Mouse (Mus musculus) monocyte, adult 2 months (primary cell): ENCODE results near the gene Gins1.
"Not testable (repeated sequence)": the region's sequence is repeated elsewhere in the genome, so short reads cannot be mapped to it uniquely, and the experiment has no call there.

Experiments used
- DNase-seq, 2 experiments: peaks; one replicate each; pipeline ENCODE4 v3.0.0; 2022; ENCODE audit warnings: low spot score in 2 of 2, low read depth in 1 of 2

The Gins1 gene

DNA sequence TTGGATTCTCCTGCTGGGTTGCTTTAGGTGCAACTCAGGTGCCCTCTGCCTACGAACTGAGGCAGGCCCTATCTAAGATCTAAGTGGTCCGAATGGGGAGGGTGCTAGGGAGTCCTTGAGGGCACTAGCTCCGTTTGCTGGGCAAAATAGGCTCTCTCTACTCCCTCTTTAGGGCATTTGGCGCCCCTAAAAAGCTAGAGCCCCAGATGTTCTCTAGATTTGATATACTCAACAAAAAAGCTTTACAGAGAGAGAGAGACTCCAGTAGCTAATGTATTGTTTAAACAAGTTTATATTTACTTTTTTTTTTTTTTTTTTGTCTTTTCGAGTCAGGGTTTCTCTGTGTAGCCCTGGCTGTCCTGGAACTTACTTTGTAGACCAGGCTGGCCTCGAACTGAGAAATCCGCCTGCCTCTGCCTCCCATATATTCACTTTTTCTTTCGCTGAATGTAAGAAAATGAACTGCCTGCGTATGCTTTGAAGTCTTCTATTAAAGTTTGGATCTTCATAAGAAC, at the start of gene Gins1:
Gins1 (plus strand) TSS at position 465 of the 515 bp plus-strand sequence.
- no peak for DNase-seq

DNA sequence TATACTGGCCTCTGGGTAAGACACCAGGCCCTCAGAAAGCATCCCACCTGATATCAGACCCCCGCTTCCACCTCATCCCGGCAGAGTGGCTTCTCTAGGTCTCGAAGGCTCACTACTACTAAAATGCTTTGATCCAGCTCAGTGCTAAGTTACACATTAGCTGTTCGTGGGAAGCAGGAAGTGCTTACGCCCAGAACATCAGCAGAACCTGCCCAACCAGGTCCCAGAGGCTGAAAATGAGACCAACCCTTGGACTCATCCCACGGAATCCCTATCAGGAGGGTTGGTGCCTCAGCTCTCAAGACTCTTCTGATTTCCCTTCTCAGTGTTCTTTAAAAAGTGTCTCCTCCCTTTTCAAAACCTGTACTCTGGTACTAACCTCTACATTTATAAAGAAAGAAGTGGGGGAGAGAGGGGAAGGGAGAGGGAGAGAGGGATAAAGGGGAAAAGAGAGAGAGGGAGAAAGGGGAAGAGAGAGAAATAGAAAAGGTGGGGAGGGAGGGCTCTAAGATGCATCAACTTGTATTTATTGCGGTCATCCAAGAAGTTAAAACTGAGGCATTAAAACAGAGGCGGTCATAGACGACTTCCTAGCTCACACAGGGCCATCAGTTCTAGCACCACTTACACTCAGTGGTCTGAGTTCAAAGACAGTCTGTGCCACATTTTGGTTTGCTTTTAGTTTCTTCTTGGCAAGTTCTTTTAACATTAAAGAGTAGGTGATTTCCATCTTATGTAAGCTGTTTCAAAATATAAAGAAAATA, 46.3 kb upstream of the Gins1 start:
- no peak for DNase-seq

DNA sequence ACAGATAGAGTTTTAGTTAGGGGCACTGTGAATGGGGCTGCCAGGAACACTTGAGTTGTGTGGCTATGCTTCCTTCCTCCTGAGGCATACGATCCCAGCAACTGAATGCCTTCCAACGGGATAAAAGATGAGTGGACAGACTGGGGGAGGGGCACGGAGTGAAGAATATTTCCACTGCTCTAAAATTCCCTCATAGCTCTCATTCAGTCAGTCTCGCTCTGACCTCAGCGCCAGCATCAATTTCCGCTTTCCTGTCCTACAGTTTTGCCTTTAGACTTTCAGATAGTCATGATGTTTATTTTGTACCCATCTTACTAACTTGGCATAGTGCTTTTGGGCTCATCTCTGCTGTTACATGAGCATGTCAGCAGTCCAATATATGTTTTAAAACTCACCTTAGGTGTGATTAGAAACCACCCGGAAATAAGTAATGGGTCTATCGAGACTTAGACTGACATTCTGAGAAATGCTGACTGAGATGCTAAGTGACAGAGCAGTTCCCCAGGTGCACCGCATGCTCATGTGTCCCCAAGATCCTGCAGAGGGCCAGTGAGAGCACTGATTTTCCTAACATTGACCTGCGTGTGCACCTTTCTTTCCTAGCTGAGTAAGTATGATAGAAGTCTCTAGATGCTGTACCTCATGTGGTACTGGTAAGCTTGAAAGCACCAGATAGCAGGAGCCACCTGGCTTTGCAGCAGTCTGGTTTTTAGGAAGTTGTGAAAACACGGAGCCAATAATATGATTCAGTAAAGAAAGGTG, 45.3 kb upstream of the Gins1 start:
- DNase-seq: no peak

DNA sequence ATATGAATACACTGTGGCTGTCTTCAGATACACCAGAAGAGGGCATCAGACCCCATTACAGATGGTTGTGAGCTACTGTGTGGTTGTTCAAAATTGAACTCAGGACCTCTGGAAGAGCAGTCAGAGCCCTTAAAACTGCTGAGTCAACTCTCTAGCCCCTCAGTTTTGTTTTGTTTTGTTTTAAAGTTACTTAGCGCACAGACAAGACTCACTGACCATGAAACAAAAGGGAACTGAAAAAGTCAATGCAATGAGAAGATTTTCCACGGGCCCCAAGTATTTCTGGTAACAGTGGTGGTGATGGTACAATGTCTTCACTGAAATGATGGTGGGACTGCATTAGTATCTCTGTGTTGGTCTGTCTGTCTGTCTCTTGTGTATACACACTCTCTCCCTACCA, 44.1 kb upstream of the Gins1 start:
- no peak for DNase-seq

DNA sequence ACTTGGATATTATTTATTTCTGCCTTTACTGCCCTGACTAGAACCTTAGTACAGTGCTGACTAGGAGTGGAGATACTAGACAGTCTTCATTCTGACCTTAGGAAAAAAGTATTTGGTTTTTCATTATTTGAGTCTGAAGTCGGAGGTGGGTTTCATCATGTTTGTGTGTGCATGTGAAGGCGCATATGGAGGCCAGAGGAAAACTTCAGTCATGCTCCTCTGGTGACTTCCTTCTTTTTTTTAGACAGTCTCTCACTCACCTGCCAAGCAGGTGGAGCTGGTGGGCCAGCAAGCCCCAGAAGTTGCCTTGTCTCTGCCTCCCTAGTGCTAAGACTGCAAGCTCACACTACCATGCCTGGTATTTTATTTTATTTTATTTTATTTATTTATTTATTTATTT, 38.2 kb upstream of the Gins1 start:
- DNase-seq: no peak

DNA sequence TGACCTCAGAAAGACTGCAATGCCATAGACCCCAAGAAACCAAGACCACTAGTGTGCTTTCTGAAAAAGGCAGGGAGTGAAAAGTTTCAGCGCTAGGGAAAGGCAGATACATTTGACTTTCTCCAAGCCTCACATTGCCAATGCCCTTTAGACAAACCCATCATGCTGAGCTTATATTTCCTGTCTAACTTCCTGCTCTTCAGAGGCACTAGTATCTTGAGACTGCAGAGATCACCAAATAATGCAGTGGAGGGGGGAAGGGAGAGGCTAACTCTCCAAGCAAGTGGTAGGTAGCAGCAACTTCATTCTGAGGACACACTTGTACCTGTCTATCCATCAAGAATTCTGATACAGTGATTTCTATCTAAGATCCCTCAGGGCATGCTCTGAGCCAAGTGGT, 35.8 kb upstream of the Gins1 start:
- DNase-seq: no peak

DNA sequence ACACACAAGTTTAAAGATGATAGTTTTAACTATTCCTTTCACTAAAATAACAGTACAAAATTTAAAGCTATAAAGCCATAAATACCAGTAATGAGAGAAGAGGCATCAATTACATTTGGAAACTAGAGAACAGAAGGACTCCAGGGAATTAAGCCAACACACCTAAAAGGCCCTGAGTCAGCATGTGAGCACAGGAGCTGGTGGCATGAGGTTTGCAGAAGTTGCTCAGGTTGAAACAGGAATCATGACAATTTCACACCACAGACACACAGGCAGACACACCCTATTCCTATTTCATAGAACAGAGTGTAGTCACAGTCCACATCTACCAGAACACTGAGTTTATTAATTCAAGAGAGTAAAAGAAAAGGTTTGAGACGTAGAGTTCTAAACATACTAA, 30.7 kb upstream of the Gins1 start:
- no peak for DNase-seq

DNA sequence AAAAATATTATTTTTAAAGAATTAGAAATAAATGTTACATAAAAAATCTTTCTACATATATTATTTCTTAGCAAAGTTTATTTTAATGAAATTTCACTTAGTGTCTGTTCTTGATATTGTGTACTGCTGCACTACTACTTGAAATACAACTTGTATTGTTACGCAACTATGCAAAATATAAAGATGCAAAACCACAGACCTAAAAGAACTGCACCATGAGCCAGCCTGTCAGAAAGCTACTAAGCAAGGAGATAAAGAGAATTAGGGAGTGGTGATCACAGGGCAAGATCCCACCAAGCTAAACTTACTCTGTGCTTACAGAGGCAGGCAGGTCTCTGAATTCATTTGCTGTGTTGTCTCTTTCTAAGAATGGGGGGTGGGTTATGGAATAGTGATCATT, 30.0 kb upstream of the Gins1 start:
- DNase-seq: no peak

DNA sequence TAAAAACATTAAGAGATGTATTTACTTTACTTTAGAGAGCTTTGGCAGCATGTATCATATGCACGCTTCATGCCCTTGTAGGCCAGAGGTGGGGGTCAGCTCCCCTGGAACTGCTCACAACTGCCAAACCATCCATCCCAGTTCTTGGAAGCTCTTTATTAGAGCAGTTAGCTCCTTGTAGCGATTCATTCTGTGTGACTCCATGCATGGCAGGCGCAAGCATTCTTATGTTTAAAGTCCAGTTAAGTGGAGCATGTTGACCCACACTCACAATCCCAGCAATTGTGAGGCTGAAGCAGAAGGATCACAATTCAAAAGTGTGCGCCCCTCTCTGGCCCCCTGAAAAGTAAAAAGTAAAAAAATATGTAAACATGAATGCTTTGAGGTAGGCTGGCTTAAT, 27.6 kb upstream of the Gins1 start:
- DNase-seq: no peak

DNA sequence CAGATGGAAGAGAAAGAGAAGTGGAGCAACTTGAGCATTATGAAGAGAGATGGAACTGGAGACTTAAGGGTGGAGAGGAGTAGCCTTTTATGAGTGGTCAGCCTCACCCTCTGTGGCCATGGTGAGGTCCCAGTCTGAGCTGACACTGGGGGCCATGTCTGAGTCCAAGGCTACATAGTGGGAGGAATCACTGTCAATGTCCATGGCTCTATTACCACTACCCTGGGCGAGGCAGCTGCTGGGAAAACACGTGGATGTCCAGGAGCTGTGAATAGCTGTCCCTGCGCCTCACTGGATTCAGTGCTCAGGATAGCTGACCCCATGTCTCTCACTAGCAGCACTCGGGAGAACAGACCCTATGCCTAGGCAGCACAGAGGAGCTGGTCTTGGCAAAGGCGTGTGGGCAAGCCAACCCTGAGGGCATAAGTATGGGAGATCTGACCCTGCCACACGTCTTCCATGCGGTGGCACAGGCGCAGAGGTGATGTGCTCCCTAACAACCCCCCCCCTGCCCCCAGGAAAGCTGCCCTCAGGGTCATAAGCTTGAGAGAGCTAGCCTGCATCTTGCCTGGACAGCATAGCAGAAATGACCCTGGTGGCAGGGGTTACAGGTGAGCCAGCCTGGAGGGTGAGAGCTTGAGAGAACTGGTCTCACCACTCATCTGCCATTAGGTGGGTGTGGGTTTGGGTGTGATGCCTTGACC, 21.0 kb upstream of the Gins1 start:
- DNase-seq: no peak

DNA sequence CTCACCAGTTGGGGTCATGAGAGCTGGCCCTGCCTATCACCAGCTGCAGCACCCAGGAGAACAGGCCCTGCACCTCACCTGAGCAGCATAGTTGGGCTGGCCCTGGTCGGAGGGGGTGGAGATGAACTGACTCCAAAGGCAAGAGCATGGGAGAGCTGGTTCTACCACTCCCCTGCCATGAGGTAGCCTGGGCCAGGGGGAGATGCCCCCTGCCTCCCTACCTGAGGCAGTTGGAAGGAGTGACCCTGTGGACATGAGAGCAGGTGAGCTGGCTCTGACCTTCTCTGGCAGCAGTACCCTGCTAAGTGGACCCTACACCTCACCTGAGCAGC, 20.5 kb upstream of the Gins1 start:
- DNase-seq: no peak

DNA sequence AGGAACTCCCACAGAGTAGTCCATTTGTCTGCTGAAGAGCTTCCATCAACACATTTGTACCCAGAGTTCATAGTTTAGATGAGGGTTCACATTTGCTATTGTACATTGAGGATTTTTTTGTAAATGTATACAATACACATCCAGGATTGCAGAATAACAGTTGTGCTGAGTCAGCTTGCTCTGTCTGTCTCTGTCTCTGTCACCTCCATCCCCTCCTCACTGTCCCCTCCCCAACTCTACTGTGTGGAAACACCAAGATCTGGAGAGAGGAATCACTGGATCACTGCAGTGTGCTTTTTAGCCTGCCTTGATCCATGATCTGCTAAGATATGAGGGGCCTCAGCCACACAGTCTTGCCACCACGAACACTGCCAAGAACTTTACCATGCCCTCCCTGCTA, 19.4 kb upstream of the Gins1 start:
- DNase-seq: no peak

DNA sequence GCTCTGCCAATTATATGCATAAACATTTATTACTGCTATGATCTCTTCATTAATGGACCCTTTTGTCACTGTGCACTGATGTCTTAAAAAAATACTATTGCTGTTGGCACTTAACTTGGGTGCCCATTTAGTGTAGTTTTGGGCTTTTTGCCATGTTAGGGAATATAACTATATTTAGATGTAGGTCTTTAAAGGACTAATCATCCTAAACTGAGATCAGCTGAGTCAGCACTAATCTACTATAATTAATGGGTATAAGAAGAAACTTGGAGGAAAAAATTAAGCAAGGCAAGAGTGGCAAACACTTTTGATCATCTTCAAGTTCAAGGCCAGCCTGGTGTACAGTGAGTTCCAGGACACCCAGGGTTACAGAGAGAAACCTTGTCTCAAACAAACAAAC, 18.9 kb upstream of the Gins1 start:
- no peak for DNase-seq

DNA sequence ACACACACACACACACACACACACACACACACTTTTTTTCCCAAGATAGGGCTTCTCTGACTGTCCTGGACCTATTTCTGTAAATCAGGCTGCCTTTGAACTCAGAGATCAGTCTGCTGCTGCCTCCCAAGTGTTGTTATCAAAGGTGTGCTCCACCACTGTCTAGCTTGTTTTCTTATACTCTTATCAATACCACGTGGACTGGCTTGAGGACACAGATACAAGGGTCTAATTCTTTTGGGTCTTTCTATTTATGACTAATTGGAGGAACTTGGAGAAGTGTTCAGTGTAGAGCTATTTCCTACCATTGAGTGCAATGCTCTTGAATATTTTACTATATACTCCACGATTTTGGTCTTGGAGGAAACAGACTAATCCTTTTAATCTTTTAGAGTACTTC, 17.8 kb upstream of the Gins1 start:
- no peak for DNase-seq

DNA sequence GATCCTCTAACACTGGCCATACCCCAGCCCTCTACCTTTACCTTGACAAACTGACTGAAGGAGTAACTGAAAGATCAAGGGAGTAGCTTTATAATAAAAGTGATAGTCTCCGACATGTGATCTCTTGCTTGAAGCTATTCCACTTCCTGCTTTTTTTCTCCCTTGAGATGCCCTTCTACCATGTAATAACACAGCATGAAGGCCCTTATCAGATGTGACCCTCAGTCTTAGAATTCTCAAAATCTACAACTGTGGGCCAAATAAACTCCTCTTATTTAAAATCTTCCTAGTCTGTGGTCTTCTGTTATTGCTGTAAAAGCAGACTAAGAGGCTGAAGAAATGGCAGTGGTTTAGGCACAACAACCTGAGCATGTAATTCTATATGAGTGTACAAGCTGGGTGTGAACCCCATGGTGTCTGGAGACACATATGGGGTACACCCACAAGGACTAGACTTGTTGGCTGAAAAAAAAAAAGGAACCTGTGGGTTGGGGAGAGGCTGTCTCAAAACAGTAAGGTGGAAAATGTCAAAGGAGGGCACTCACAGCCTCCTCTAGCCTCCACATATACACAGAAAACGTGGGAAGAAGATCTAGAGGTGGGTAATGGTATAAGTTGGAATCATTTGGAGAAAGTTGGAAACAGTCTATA, 10.5 kb upstream of the Gins1 start:
- DNase-seq: no peak

DNA sequence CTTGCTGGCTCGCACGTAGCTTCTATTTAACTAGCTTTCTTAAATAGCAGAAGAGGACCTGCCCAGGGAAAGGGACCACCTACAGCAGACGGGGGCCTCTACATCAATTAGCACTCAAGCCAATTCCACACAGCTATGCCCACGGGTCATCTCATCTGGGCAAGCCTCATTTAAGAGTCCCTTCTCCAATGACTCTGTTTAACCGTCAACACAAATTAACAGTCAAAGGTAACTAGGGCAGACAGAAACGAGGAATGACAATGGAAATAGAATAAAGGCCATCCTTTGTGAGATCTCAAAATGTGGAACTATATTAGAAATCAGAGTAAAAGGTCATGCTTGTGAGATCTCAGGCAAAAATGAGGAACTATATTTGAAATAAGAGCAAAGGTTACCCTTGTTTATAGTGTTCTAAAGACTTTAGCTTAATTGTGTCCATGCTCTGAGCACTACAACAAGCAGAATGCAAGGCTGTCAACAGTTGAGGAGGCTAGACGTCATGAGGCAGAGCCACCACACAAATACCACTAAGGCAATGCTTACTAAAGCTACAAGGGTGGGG, 9.4 kb upstream of the Gins1 start:
- peak in 1 of 2 experiments; percentile 19 for DNase-seq

DNA sequence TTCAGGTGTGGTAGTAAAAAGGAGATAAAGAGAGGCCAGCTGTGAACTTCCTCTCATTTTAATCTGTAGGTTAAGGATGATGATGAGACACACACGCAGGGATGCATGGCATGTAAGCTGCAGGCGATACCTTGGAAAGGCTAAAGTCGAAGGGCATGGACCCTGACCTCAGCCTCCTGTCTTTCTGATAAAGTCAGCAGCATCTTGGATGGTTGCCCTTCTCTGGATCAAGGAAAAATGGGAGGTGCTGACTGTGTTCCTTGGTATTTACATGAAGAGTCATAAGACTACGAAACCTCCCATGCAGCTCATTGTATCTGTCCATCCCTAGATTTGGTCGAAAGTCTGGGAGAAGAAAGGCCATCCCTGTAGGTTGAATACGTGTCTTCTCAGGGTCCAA, 4.9 kb upstream of the Gins1 start:
- no peak for DNase-seq

DNA sequence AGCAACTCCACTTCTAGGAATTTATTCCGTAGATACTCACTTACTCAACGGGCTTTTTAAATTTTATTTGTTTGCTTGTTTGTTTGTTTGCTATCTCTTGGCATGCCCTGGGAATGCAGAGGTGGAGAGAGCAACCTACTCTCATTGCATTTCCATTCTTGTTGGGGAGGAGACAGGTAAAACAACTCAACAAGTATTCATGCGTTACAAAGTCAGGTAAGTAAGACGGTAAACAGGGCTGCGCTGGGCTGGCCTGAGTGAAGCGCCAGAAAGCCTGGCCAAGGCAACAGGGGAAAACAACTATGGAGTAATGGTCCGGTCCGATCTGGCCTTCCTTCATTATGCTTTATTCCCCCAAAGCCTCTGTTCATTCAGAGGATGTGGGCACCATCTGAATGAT, 2.9 kb upstream of the Gins1 start:
- DNase-seq: no peak

DNA sequence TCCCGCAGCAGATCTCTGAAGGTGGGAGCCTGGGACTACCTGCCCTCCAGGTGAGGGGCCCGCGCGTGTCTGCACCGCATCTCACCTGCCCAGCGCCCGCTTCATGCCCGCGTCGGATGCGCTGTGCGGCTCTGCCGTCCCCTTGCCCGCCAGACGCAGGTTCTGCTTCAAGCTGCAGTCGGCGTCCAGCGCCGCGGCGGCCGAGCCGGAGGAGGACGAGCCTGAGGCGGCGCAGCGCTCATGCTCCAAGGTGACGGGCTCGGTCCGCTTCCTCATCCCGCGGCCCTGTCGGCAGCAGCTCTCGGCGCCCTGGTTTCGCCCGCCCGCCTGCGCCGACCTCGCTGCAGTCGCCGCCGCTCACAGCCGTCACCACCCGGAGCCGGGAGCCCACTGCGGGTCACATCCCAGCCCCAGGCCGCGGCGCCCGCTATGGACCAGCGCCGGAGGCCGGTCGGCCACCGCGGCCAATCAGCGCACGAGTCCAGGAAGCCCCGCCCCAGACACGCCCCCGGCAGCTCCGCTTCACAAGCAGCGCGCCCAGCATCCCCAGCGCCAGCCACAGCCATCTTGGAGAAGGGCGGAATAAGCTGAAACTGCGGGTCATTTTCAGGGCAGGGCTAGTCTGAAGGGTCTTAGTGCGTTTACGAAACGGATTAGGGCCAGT, 796 bp upstream of the Gins1 start, which contains the start of gene Abhd12:
Abhd12 (minus strand) TSS at position 470 of the 664 bp plus-strand sequence.
- peak; percentile 86 to 96 for DNase-seq

DNA sequence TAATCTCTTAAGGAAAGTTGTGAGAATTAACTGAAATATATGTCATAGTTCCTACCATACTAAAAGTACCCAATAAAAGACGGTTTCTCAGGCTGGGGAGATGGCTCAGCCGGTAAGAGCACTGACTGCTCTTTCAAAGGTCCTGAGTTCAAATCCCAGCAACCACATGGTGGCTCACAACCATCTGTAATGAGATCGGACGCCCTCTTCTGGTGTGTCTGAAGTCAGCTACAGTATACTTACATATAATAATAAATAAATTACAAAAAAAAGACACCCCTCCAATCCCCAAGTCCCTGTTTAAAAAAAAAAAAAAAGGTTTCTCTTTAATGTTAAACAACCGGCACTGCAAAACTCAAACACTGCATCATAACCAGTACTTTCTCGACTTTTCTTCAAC, 3.7 kb downstream of the Gins1 start:
- DNase-seq: not testable (repeated sequence)
